Mouse (Mus musculus) Patski (cell line): Measurements from ENCODE around the gene Zmynd15. TPM values are rescaled to one million over a fixed set of nuclear protein-coding genes. Genes with fewer than 3 reads are reported as not detected.

Experiments used
- ATAC-seq: fragments of 100-300 bp; one replicate; pipeline ENCODE4 v1.8.0; 2021
- CTCF ChIA-PET: fragments of 350-600 bp; sonication (Branson Sonifier 250); formaldehyde crosslinking; loops from one replicate; lab custom pipeline; 2022; ENCODE audit warnings: inconsistent platforms; lab: Charles Lee
- POLR2A ChIA-PET: fragments of 350-600 bp; sonication (Branson Sonifier 250); formaldehyde crosslinking; loops from one replicate; lab custom pipeline; 2022; ENCODE audit warnings: antibody characterized with exemption, inconsistent platforms; lab: Charles Lee
- DNase-seq: peaks from one replicate; pipeline ENCODE4 v3.0.0-alpha.2; 2011; ENCODE audit warnings: low read depth, low spot score
- H3K27me3 ChIP-seq: fragments of 371-371 bp; one replicate; pipeline ENCODE4 v1.5.1; 2021
- CTCF ChIP-seq: fragments of 100-300 bp; IDR thresholded peaks from one replicate; pipeline ENCODE4 v1.5.1; 2021
- in situ Hi-C: fragments of 300-500 bp; cut with MboI; formaldehyde crosslinking; loops from 3 replicates; pipeline ENCODE4 v1.11.1; 2018; ENCODE audit warnings: low pct_unique_long_range_greater_than_20kb, mixed read lengths
- polyA plus RNA-seq: library from polyadenylated mRNA; unstranded; gene quantifications from one replicate; pipeline ENCODE4 v1.2.3, GENCODE M21; 2021

The Zmynd15 gene
- polyA plus RNA-seq, 1 experiment from 2014 or later, result 3.5 TPM

GRCm38 (mm10) chr11:70500476-70500812 lies 41.2 kb downstream of the Zmynd15 start:
- DNase-seq (no peak), ATAC-seq (no peak)
- POLR2A ChIA-PET, result interaction anchor here (1.1 kb wide), 1 partner anchor 48 kb away, joined by 3 read pairs; the partner anchor contains the start of gene Med11
- no peak for TF ChIP-seq CTCF
- CTCF ChIA-PET, result interaction anchor here (0.8 to 2.0 kb wide), 17 partner anchors 12 to 89 kb away, joined by 3 to 16 read pairs (median 4); partner anchors contain the start of genes Arrb2 and Med11
- H3K27me3 ChIP-seq, result no peaks in the 10 kb centered on the region
- in situ Hi-C loops, result loop anchor here (5.0 kb wide), 1 partner anchor 48 kb away; the partner anchor contains the start of gene Med11

DNA sequence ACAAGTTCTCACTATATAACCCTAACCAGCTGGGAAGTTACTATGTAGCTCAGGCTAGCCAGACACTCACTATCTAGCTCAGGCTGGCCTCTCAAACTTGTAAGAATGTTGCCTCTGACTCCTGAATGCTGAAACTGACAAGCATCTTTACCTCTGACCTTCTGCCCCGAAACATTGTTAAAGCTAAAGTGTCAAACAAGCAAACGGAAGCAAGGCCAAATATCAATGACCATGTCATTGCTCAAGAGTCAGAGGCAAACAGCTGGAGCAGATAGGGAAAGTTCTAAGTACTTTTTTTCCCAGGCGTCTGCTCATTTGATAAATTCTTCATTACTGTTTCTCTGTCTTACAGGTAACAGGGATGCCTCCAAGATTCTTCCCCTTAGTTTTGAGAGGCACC lies 42.8 kb downstream of the Zmynd15 start:
- no peak for TF ChIP-seq CTCF
- DNase-seq, result no peak
- ChIA-PET POLR2A (no interaction called here), CTCF (interaction anchor here (0.9 to 1.1 kb wide), 4 partner anchors 14 to 70 kb away, joined by 3 to 4 read pairs (median 4); partner anchors contain the start of genes Arrb2 and Med11)
- H3K27me3 ChIP-seq, result no peaks in the 10 kb centered on the region
- in situ Hi-C loops, result loop anchor here (5.0 kb wide), 1 partner anchor 50 kb away; the partner anchor contains the start of gene Med11
- ATAC-seq, result no peak

DNA sequence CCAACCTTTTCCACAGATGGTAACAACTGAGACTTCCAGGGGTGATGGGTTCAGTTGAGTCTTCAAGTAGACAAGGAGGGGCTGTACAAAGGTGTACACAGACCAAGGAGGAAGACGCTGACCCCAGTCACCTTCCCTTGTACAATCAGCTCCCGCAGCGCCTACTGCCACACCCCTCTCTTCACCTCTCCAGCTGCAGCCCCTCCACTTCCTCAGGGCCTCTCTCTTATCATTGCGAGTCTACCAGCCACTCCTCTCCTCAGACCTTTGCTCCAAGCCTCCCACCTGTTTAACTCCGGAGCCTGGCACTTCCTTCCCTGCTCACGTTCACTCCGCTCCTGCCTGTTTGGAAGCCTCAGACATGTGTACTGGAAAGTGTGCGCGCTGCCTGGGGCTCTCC lies 45.7 kb downstream of the Zmynd15 start, which contains the start of gene Tm4sf5:
Gene Tm4sf5 (plus strand): TSS at position 275 of the 400 bp plus-strand sequence.
- ChIA-PET CTCF (interaction anchor here (0.8 to 1.6 kb wide), 4 partner anchors 52 to 92 kb away, joined by 3 to 5 read pairs (median 4); partner anchors contain the start of gene Arrb2), POLR2A (interaction anchor here (0.7 kb wide), 1 partner anchor 569 kb away, joined by 3 read pairs; no protein-coding TSS in a partner anchor)
- DNase-seq (no peak), ATAC-seq (no peak)
- peaks cover 6% of the 10 kb centered on the region for H3K27me3 ChIP-seq
- TF ChIP-seq CTCF, result no peak
- in situ Hi-C loops, result loop anchor here (5.0 kb wide), 2 partner anchors 53 to 88 kb away; partner anchors contain the start of gene Med11

GRCm38 (mm10) chr11:70506385-70506784 lies 47.2 kb downstream of the Zmynd15 start:
- TF ChIP-seq CTCF, result peak; percentile 85
- in situ Hi-C loops, result loop anchor here (5.0 kb wide), 1 partner anchor 89 kb away; no protein-coding TSS in a partner anchor
- ChIA-PET POLR2A (interaction anchor here (0.7 to 1.0 kb wide), 2 partner anchors 74 to 99 kb away, joined by 3 read pairs; no protein-coding TSS in a partner anchor), CTCF (interaction anchor here (1.1 to 2.5 kb wide), 2 partner anchors 74 to 91 kb away, joined by 4 to 9 read pairs; partner anchors contain the start of gene Arrb2)
- H3K27me3 ChIP-seq, result peaks cover 6% of the 10 kb centered on the region
- ATAC-seq (no peak), DNase-seq (no peak)

DNA sequence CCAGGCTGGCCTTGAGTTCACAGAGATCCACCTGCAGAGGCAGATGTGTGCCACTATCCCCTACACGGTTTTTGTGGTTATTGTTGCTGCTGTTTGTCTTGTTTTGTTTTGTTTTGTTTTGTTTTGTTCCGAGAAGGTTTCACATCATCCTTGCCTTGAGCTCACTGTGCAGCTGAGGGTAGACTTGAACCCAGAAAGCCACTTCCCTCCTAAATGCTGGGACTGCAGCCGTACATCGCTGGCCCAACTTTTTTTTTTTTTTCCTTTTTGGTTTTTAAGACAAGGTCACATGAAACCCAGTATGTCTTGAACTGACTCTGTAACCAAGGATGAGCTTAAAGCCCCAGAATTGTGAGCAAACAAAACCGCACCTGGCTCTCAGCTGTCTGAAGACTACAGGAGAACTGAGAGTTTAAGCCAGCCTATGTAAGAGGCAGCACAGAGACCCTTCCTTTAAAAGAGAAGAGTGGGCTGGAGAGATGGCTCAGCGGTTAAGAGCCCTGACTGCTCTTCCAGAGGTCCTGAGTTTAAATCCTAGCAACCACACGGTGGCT lies 47.8 kb downstream of the Zmynd15 start:
- ChIA-PET CTCF (interaction anchor here (1.1 to 2.5 kb wide), 2 partner anchors 75 to 92 kb away, joined by 4 to 9 read pairs; partner anchors contain the start of gene Arrb2), POLR2A (interaction anchor here (0.6 to 1.6 kb wide), 5 partner anchors 12 to 98 kb away, joined by 3 to 6 read pairs (median 3); no protein-coding TSS in a partner anchor)
- peaks cover 6% of the 10 kb centered on the region for H3K27me3 ChIP-seq
- TF ChIP-seq CTCF, result no peak
- no peak for DNase-seq
- ATAC-seq, result no peak
- in situ Hi-C loops, result loop anchor here (5.0 kb wide), 1 partner anchor 90 kb away; no protein-coding TSS in a partner anchor

- no peak for ATAC-seq
- ChIA-PET CTCF (interaction anchor here (1.3 to 3.3 kb wide), 3 partner anchors 58 to 96 kb away, joined by 4 to 13 read pairs (median 5); no protein-coding TSS in a partner anchor), POLR2A (interaction anchor here (0.6 kb wide), 1 partner anchor 12 kb away, joined by 4 read pairs; no protein-coding TSS in a partner anchor)
- no peak for DNase-seq
- TF ChIP-seq CTCF, result peak; percentile 72
- in situ Hi-C loops, result loop anchor here (5.0 kb wide), 1 partner anchor 93 kb away; no protein-coding TSS in a partner anchor
- H3K27me3 ChIP-seq, result peaks cover 14% of the 10 kb centered on the region
Observed at GRCm38 (mm10) chr11:70509753-70510564, 50.7 kb downstream of the Zmynd15 start.

- no peak for TF ChIP-seq CTCF
- no peak for DNase-seq
- in situ Hi-C loops, result no loop called here
- CTCF ChIA-PET, result interaction anchor here (1.6 to 3.3 kb wide), 2 partner anchors 59 to 97 kb away, joined by 5 to 13 read pairs; no protein-coding TSS in a partner anchor
- peaks cover 14% of the 10 kb centered on the region for H3K27me3 ChIP-seq
- ATAC-seq, result no peak
- POLR2A ChIA-PET, result no interaction called here
Observed at GRCm38 (mm10) chr11:70511242-70511641, 52.0 kb downstream of the Zmynd15 start.

GRCm38 (mm10) chr11:70511825-70512224 lies 52.6 kb downstream of the Zmynd15 start:
- CTCF ChIA-PET, result interaction anchor here (1.6 to 3.3 kb wide), 2 partner anchors 59 to 98 kb away, joined by 5 to 13 read pairs; no protein-coding TSS in a partner anchor
- peaks cover 14% of the 10 kb centered on the region for H3K27me3 ChIP-seq
- no peak for DNase-seq
- no peak for ATAC-seq
- TF ChIP-seq CTCF, result no peak
- in situ Hi-C loops, result no loop called here
- POLR2A ChIA-PET, result no interaction called here

- peaks cover 8% of the 10 kb centered on the region for H3K27me3 ChIP-seq
- DNase-seq (no peak), ATAC-seq (no peak)
- ChIA-PET POLR2A (no interaction called here), CTCF (interaction anchor here (1.0 to 1.5 kb wide), 4 partner anchors 12 to 105 kb away, joined by 3 to 5 read pairs (median 4); no protein-coding TSS in a partner anchor)
- in situ Hi-C loops, result no loop called here
- no peak for TF ChIP-seq CTCF
Observed at GRCm38 (mm10) chr11:70512709-70513342, 53.6 kb downstream of the Zmynd15 start.
